Mouse (Mus musculus): Measurements from ENCODE around the gene Shq1.

- TF ChIP-seq CTCF (IDR thresholded peaks at IDR 0.05; ENCODE audit: borderline replicate concordance, insufficient read depth, low read depth, low read length) (no peak), POLR2A (IDR thresholded peaks at IDR 0.05; ENCODE audit: borderline replicate concordance, insufficient read depth, low read length) (no peak)
These were observed 26.3 kb downstream of the Shq1 start for GRCm38 (mm10) chr6:100644631-100645030.
